Mouse (Mus musculus): Measurements from ENCODE around the gene Podn.
"Not testable (repeated sequence)": the region's sequence is repeated elsewhere in the genome, so short reads cannot be mapped to it uniquely, and the experiment has no call there.

Podn gene

GRCm38 (mm10) chr4:108096345-108096744 lies at the start of gene Podn:
Podn (minus strand) TSS chr4:108096445.
- DNase-seq (ENCODE audit: low read depth, low spot score), result no peak

DNA sequence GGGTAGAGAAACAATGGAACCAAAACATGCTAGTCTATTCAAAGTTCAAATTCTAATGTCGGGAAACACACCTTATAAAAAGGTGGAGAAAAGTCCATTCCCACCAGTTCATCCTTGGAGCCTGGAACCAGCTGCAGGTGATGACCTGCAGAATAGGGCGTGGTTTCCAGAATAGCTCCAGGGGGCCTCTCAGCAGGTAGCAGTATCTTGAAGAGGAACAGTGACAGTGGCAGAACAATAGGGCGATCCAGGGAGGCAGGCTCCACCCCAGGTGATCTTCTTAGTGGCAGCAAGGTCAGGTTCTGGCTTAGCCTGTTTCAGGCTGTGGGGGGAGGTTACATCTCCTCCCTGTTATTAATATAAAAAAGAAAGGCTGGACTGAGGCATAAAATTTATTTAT lies 49.3 kb upstream of the Podn start:
- DNase-seq (ENCODE audit: low read depth, low spot score), result peak; percentile 20

DNA sequence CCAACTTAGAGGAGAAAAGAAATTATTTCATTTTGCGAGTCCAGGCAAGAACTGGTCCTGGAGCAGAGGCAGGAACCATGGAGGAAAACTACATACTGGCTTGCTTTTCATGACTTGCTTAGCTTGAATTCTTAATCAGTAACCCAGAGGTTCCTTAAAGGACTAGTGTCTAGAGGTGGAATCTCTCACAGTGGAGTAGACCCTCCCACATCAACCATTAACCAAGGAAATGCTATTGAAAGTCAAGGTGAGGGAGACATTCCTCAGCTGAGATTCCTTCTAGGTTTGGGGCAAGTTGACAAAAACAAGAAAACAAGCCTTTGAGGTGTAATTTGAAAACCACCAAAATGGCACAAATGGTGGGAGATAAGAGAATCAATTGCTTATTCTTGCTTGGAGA lies 48.6 kb upstream of the Podn start, which contains the start of gene Scp2:
TSS of gene Scp2 (minus strand) at position 119 of the 400 bp plus-strand sequence.
- no peak for DNase-seq (ENCODE audit: low read depth, low spot score)

- no peak for DNase-seq (ENCODE audit: low read depth, low spot score)
Observed at GRCm38 (mm10) chr4:108143778-108144177, 47.5 kb upstream of the Podn start.

- DNase-seq (ENCODE audit: low read depth, low spot score), result not testable (repeated sequence)
Observed at GRCm38 (mm10) chr4:108143178-108143577, 46.9 kb upstream of the Podn start.

DNA sequence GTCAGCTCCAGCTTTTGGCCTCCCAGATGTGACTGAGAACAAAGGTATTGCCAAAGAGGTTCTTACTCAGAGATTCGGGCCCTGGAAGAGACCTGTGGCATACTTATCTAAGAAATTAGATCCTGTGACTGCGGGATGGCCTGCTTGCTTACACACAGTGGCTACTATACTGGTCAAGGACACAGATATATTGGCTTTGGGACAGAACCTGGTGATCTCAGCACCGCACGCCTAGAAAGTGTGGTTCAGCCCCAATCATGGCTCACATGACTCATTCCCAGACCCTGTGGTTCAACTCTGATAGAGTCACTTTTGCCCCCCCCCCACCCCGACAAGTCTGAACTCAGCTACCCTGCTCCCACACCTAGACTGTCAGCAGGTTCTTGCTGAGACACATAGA lies 40.7 kb upstream of the Podn start:
- DNase-seq (ENCODE audit: low read depth, low spot score), result no peak

GRCm38 (mm10) chr4:108130452-108130851 lies 34.2 kb upstream of the Podn start:
- DNase-seq (ENCODE audit: low read depth, low spot score), result no peak

DNA sequence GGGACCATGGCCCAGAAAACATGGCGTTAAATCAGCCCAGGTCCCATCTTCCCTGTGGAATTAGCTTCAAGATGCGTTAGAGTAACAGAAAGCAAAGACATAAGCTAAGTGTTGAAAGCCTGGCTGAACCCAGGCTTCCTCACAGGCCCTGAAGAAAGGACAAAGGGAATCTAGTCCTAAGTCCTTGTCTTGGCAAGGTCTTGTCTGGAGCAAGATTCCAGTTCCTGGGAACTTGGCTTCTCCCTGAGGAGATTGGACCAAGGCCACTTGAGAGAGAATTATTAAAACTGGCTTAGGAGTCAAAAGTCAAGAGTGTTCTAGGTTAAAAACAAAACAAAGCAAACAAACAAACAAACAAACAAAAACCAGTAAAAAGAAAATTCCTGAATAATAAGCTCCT lies 32.1 kb upstream of the Podn start:
- DNase-seq (ENCODE audit: low read depth, low spot score), result no peak

GRCm38 (mm10) chr4:108127516-108127915 lies 31.3 kb upstream of the Podn start:
- DNase-seq (ENCODE audit: low read depth, low spot score), result no peak

- no peak for DNase-seq (ENCODE audit: low read depth, low spot score)
Observed at GRCm38 (mm10) chr4:108126260-108126659, 30.0 kb upstream of the Podn start.

DNA sequence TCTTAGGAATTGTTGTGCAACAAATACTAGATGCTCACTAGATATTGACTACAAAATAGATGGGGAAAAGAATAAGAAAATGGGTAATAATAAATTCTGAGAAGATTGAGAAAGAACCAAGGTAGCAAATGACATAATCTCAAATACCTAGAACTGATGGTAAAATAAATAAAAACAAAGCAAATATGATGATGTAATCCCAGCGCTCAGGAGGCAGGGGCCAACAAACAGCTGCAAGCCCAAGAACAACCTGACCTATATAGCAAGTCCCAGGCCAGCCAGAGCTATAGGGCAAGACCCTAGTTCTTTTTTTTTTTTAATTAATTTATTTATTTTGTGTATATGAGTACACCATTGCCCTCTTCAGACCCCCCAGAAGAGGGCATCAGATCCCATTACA lies 27.9 kb upstream of the Podn start:
- no peak for DNase-seq (ENCODE audit: low read depth, low spot score)

DNA sequence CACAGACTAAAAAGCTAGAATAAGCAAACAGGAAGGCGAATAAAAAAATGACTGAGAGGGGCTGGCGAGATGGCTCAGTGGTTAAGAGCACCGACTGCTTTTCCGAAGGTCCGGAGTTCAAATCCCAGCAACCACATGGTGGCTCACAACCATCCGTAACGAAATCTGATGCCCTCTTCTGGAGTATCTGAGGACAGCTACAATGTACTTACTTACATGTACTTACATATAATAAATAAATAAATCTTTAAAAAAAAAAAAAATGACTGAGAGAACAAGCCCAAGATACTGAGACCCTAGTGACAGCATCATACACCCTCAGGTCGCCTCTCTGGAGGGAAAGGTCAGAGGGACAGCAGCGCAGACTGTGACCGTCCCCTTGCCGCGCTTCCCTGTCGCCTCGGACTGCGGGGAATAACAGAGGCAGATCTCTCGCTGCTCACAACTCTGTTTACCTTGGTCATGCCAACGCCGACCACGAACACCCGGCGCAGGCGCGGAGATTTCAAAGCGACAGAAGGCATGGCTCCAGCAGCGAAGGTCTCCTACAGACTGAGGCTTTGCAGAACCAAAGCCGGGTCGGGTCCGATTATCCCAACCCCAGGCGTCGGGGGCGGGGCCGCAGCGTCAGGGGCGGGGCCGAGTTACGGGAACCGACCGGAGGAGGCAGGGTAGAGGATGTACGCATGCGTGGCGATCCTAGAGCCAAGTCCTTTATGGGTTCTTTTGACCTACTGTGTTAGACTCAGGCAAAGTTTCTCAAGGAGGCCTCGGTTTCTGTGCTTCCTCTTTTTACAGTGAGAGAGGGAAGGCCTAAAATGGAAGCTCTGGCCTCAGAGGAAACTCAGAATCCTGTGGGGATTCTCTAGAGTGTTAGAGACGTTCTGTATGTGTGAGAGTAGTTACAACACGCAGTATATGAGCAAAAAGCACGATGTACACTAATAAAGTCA lies 22.0 kb upstream of the Podn start:
- peak; percentile 81 for DNase-seq (ENCODE audit: low read depth, low spot score)

DNA sequence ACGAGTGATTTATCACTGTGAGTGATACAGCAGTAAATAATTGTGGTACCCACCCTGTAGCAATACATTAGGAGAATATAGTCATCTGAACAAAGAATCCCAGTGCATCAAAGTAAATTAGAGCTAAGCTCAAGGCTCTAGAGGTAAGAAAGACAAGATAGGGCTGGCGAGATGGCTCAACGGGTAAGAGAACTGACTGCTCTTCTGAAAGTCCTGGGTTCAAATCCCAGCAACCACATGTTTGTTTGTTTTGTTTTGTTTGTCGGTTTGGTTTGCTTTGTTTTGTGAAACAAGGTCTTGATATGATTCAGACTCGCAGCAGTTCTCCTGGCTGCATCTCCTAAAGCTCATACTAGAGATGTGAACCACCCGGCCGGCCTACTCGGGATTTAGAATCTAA lies 21.2 kb upstream of the Podn start:
- no peak for DNase-seq (ENCODE audit: low read depth, low spot score)

DNA sequence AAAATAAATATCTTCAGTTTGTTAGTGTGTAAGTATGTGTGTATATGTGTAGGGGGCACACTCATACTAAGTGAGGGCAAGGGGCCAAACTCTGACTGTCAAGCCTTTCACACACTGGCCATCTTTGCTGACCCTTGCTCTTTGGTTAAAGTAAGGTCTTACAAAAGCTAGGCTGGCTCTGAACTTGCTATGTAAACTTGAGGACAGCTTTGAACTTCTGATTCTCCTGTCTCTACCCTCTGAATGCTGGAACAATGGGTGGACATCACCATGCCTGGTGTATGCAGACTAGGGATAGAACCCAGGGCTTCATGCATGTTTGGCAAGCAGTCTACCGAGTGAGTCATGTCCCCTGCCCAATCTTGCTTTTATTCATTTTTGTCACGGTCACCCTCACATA lies 20.2 kb upstream of the Podn start:
- no peak for DNase-seq (ENCODE audit: low read depth, low spot score)

DNA sequence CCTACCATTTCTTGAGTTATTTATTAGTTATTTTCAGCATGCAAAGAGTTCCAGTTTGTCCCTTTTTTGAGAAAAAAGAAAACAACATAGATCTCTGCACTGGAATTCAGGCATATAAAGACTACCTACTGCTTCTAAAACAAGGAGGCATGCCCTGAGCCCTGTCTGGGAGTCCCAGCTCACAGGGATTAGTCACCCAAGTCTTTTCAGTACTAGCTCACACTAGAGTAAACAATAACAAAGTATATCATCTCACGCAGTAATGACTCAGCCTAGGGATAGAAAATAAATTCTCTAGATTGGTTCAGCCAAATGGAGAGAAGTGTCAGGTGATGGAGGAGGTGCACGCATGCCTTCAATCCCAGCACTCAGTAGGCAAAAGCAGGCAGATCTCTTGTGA lies 14.5 kb upstream of the Podn start:
- DNase-seq (ENCODE audit: low read depth, low spot score), result no peak

DNA sequence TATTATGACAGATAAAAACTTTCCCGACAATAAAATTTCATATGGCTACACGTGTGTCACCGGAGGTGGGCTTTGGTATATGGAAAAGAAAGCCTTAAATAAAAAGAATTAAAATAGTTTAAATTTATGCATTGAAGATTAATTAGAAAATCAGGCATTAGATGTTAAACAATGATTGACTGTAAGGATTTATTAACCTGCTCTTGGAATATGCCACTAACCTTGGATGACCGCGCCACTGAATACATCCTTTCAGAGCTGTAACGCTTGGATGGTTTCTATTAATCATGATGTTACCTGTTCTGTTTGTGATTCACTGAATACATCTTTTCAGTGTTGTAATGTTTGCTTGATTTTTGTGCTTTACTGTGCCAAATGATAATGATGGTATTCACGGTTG lies 13.5 kb upstream of the Podn start:
- no peak for DNase-seq (ENCODE audit: low read depth, low spot score)

- no peak for DNase-seq (ENCODE audit: low read depth, low spot score)
Observed at GRCm38 (mm10) chr4:108092741-108093397, 3.4 kb downstream of the Podn start.

- no peak for DNase-seq (ENCODE audit: low read depth, low spot score)
Observed at GRCm38 (mm10) chr4:108083993-108084392, 12.3 kb downstream of the Podn start.

GRCm38 (mm10) chr4:108083032-108083735 lies 13.1 kb downstream of the Podn start:
- DNase-seq (ENCODE audit: low read depth, low spot score), result no peak

DNA sequence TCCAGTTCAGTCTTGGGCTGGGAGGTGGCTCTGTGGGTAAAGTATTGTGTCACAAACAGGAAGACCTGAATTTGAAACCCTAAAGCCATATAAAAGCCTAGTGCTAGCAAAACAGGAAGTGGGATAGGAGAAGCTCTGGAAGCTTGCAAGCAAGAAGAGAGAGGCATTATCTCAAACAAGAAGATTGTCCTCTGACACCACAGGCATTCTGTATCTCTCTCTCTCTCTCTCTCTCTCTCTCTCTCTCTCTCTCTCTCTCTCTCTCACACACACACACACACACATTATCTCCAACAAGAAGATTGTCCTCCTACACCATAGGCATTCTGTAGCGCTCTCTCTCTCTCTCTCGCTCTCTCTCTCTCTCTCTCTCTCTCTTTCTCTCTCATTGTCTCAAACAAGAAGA lies 13.8 kb downstream of the Podn start:
- no peak for DNase-seq (ENCODE audit: low read depth, low spot score)

DNA sequence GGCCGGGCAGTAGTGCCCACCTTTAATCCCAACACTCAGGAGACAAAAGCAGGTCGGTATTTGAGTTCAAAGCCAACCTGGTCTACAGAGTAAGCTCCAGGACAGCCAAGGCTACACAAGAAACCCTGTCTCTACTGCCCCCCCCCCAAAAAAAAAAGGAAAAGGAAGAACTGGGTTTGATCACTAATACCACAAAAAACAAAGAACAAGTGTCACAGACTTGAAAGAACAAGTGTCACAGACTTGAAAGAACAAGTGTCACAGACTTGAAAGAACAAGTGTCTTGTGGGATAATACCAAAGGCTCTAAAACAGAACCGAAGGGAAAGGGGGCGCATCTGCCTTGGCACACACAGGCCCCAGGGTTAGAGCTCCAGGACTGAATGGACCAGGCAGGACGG lies 15.4 kb downstream of the Podn start:
- DNase-seq (ENCODE audit: low read depth, low spot score), result no peak

GRCm38 (mm10) chr4:108079762-108080161 lies 16.5 kb downstream of the Podn start:
- no peak for DNase-seq (ENCODE audit: low read depth, low spot score)
